Mouse (Mus musculus): Measurements from ENCODE around the gene Mecom.

DNA sequence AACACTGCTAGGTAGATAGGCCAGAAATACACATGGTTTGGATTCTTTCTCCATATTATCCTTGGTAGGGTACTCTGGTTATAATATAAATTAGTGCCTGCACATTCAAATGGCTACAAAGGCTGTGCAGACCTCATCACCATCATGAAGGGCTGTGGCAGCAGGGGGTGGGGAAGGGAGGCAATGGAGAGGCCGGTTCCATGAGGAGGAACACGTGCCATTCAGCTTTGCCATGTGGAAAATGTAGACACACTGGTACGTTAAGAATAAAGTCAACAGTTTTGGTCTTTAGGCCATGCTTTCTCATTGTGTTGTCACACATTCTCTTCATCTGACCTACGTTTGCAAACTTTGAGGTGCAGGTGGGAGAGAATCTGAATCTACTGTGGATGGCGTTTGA lies 264.2 kb downstream of the Mecom start:
- TF ChIP-seq POLR2A (IDR thresholded peaks at IDR 0.05; ENCODE audit: low read depth, low read length) (no peak), CTCF (IDR thresholded peaks at IDR 0.05; ENCODE audit: extremely low read depth, insufficient read depth, insufficient read length, insufficient replicate concordance) (no peak)
